Mouse (Mus musculus): ENCODE measurements around the gene Gm8994.

DNA sequence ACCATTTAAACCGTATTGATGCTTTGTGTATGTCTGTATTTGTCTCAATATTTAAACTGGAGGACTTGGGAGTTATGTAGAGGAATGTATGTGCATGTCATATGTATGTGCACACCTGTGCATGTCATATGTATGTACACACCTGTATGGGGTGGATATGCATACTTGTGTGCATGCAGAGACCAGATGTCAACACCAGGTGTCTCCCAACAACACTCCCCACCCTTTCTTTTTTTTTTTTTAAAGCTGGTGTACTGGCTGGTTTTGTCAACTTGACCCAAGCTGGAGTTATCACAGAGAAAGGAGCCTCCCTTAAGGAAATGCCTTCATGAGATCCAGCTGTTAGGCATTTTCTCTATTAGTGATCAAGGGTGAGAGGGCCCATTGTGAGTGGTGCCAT is 13.8 kb downstream of the Gm8994 start:
- TF ChIP-seq CTCF (IDR thresholded peaks at IDR 0.05; ENCODE audit: low read depth) (no peak), EP300 (IDR thresholded peaks at IDR 0.05; ENCODE audit: low read depth) (no peak)

All from liver, embryonic 14.5 days (tissue).